Mouse (Mus musculus): ENCODE data around the gene Abhd12b.

Gene Abhd12b

GRCm38 (mm10) chr12:70153842-70154241 is at the start of gene Abhd12b:
Gene Abhd12b, plus strand, starts transcription at chr12:70154142.
- CTCF ChIA-PET, result no interaction called here

GRCm38 (mm10) chr12:70104199-70104598 is 49.7 kb upstream of the Abhd12b start:
- ChIA-PET POLR2A (interaction anchor here in 1 of 4 experiments (0.5 to 1.4 kb wide), 4 partner anchors 13 to 1080 kb away, joined by 3 to 4 read pairs (median 4); no protein-coding TSS in a partner anchor), CTCF (interaction anchor here in 1 of 4 experiments (1.0 kb wide), 1 partner anchor 167 kb away, joined by 3 read pairs; no protein-coding TSS in a partner anchor)

More at GRCm38 (mm10) chr12:70153842-70154241, at the start of gene Abhd12b:
- POLR2A ChIA-PET, result interaction anchor here in 2 of 4 experiments (0.5 to 1.3 kb wide), 3 partner anchors 13 to 653 kb away, joined by 3 to 7 read pairs (median 3); no protein-coding TSS in a partner anchor

GRCm38 (mm10) chr12:70104776-70105420 is 49.0 kb upstream of the Abhd12b start:
- POLR2A ChIA-PET, result interaction anchor here in 1 of 4 experiments (0.8 to 1.4 kb wide), 4 partner anchors 9 to 24 kb away, joined by 3 to 5 read pairs (median 4); no protein-coding TSS in a partner anchor

GRCm38 (mm10) chr12:70105885-70106284 is 48.1 kb upstream of the Abhd12b start:
- POLR2A ChIA-PET, result interaction anchor here in 1 of 4 experiments (0.6 to 1.0 kb wide), 4 partner anchors 10 to 677 kb away, joined by 3 to 4 read pairs (median 4); no protein-coding TSS in a partner anchor
- CTCF ChIA-PET, result interaction anchor here in 1 of 4 experiments (1.4 kb wide), 1 partner anchor 35 kb away, joined by 3 read pairs; no protein-coding TSS in a partner anchor

More at GRCm38 (mm10) chr12:70104776-70105420, 49.0 kb upstream of the Abhd12b start:
- CTCF ChIA-PET, result interaction anchor here in 2 of 4 experiments (0.6 kb wide), 2 partner anchors 28 to 54 kb away, joined by 4 to 6 read pairs; no protein-coding TSS in a partner anchor

GRCm38 (mm10) chr12:70106508-70106907 is 47.4 kb upstream of the Abhd12b start:
- ChIA-PET POLR2A (interaction anchor here in 1 of 4 experiments (1.0 kb wide), 1 partner anchor 10 kb away, joined by 4 read pairs; no protein-coding TSS in a partner anchor), CTCF (interaction anchor here in 1 of 4 experiments (1.4 kb wide), 1 partner anchor 34 kb away, joined by 3 read pairs; no protein-coding TSS in a partner anchor)

- ChIA-PET CTCF (interaction anchor here in 1 of 4 experiments (0.6 kb wide), 1 partner anchor 21 kb away, joined by 5 read pairs; no protein-coding TSS in a partner anchor), POLR2A (interaction anchor here in 3 of 4 experiments (0.7 to 1.0 kb wide), 4 partner anchors 10 to 22 kb away, joined by 3 to 6 read pairs (median 6); no protein-coding TSS in a partner anchor)
Observed at GRCm38 (mm10) chr12:70108104-70108503, 45.8 kb upstream of the Abhd12b start.

- POLR2A ChIA-PET, result interaction anchor here in 2 of 4 experiments (0.8 to 2.2 kb wide), 8 partner anchors 7 to 882 kb away, joined by 4 to 8 read pairs (median 4); partner anchors contain the start of genes Pole2 (in 2 of the 2) and Frmd6 (in 1 of the 2)
Observed at GRCm38 (mm10) chr12:70109921-70110320, 44.0 kb upstream of the Abhd12b start.

GRCm38 (mm10) chr12:70110375-70111116 is 43.4 kb upstream of the Abhd12b start:
- POLR2A ChIA-PET, result interaction anchor here in 3 of 4 experiments (0.5 to 2.2 kb wide), 15 partner anchors 8 to 883 kb away, joined by 3 to 8 read pairs (median 4); partner anchors contain the start of genes Pole2 (in 2 of the 3) and Frmd6 (in 1 of the 3)

More at GRCm38 (mm10) chr12:70109921-70110320, 44.0 kb upstream of the Abhd12b start:
- CTCF ChIA-PET, result interaction anchor here in 1 of 4 experiments (0.8 to 1.7 kb wide), 2 partner anchors 31 to 352 kb away, joined by 3 to 5 read pairs; no protein-coding TSS in a partner anchor

GRCm38 (mm10) chr12:70111117-70111366 is 42.9 kb upstream of the Abhd12b start:
- ChIA-PET POLR2A (interaction anchor here in 3 of 4 experiments (0.5 to 2.2 kb wide), 14 partner anchors 8 to 883 kb away, joined by 3 to 8 read pairs (median 4); partner anchors contain the start of genes Pole2 (in 2 of the 3) and Frmd6 (in 1 of the 3)), CTCF (interaction anchor here in 3 of 4 experiments (0.7 to 1.7 kb wide), 4 partner anchors 30 to 34 kb away, joined by 3 to 7 read pairs (median 6); no protein-coding TSS in a partner anchor)

More at GRCm38 (mm10) chr12:70110375-70111116, 43.4 kb upstream of the Abhd12b start:
- CTCF ChIA-PET, result interaction anchor here in 3 of 4 experiments (0.7 to 1.7 kb wide), 5 partner anchors 30 to 353 kb away, joined by 3 to 7 read pairs (median 5); no protein-coding TSS in a partner anchor

GRCm38 (mm10) chr12:70111367-70112089 is 42.4 kb upstream of the Abhd12b start:
- CTCF ChIA-PET, result interaction anchor here in 2 of 4 experiments (0.8 to 1.7 kb wide), 3 partner anchors 29 to 34 kb away, joined by 3 to 6 read pairs (median 5); no protein-coding TSS in a partner anchor
- POLR2A ChIA-PET, result interaction anchor here in 3 of 4 experiments (0.6 to 2.2 kb wide), 11 partner anchors 9 to 884 kb away, joined by 3 to 8 read pairs (median 4); partner anchors contain the start of genes Frmd6 (in 1 of the 3) and Pole2 (in 1 of the 3)

GRCm38 (mm10) chr12:70112090-70112383 is 41.9 kb upstream of the Abhd12b start:
- CTCF ChIA-PET, result no interaction called here

GRCm38 (mm10) chr12:70113351-70113750 is 40.6 kb upstream of the Abhd12b start, which contains the start of gene Nin:
Gene Nin, minus strand, starts transcription at chr12:70113717.
- ChIA-PET CTCF (interaction anchor here in 2 of 4 experiments (1.0 to 1.2 kb wide), 2 partner anchors 15 to 30 kb away, joined by 3 to 4 read pairs; no protein-coding TSS in a partner anchor), POLR2A (interaction anchor here in 2 of 4 experiments (0.7 to 1.4 kb wide), 2 partner anchors 18 to 151 kb away, joined by 3 to 4 read pairs; no protein-coding TSS in a partner anchor)

More at GRCm38 (mm10) chr12:70112090-70112383, 41.9 kb upstream of the Abhd12b start:
- POLR2A ChIA-PET, result interaction anchor here in 2 of 4 experiments (1.1 to 2.2 kb wide), 4 partner anchors 15 to 884 kb away, joined by 4 to 7 read pairs (median 5); partner anchors contain the start of gene Pole2 (in 1 of the 2)

GRCm38 (mm10) chr12:70117146-70117545 is 36.8 kb upstream of the Abhd12b start:
- CTCF ChIA-PET, result no interaction called here
- POLR2A ChIA-PET, result interaction anchor here in 1 of 4 experiments (0.8 to 1.6 kb wide), 3 partner anchors 11 to 15 kb away, joined by 3 to 6 read pairs (median 3); no protein-coding TSS in a partner anchor

- POLR2A ChIA-PET, result interaction anchor here in 1 of 4 experiments (1.3 kb wide), 1 partner anchor 11 kb away, joined by 3 read pairs; no protein-coding TSS in a partner anchor
- CTCF ChIA-PET, result interaction anchor here in 2 of 4 experiments (0.6 kb wide), 2 partner anchors 10 to 248 kb away, joined by 3 read pairs; no protein-coding TSS in a partner anchor
Observed at GRCm38 (mm10) chr12:70118721-70119345, 35.1 kb upstream of the Abhd12b start.

- CTCF ChIA-PET, result interaction anchor here in 1 of 4 experiments (0.7 kb wide), 1 partner anchor 722 kb away, joined by 3 read pairs; no protein-coding TSS in a partner anchor
- POLR2A ChIA-PET, result interaction anchor here in 1 of 4 experiments (1.3 kb wide), 1 partner anchor 10 kb away, joined by 3 read pairs; no protein-coding TSS in a partner anchor
Observed at GRCm38 (mm10) chr12:70119552-70119951, 34.4 kb upstream of the Abhd12b start.

GRCm38 (mm10) chr12:70126626-70127025 is 27.3 kb upstream of the Abhd12b start:
- ChIA-PET CTCF (no interaction called here), POLR2A (no interaction called here)
